Mouse (Mus musculus): ENCODE results near the gene Emb.

DNA sequence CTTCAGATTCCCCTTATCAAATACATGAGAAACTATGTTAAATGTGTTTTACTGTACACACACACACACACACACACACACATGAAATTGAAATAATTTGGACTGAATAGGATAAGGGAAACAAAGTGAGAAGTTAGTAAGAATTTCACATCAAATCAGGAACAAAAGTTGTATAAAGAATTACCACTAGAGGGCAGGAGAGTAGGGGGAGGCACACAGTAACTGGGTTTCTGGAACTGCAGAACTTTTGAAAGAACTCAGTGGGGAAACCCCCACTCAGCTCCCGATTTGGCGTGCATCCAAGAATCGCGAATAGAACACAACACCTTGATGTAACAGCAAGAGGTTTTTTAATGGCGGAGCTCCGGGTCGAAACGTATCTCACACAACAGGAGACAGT, 43.3 kb upstream of the Emb start:
- TF ChIP-seq MAFK (IDR thresholded peaks at IDR 0.05; ENCODE audit: borderline replicate concordance, low read depth, low read length) (no peak), MAZ (IDR thresholded peaks at IDR 0.05; ENCODE audit: low read depth, low read length) (no peak), POLR2A (IDR thresholded peaks at IDR 0.05; ENCODE audit: control insufficient read depth in 1 of 2, insufficient read depth in 1 of 2, low read depth in 1 of 2, low read length in 2 of 2, poor library complexity in 1 of 2) (no peak), CTCF (IDR thresholded peaks at IDR 0.05 in 2 of 3, conservative IDR thresholded peaks at IDR 0.05 in 1 of 3; ENCODE audit: control insufficient read depth in 1 of 3, insufficient read depth in 1 of 3, low read depth in 2 of 3, low read length in 3 of 3, poor library complexity in 1 of 3, severe bottlenecking in 1 of 3) (peak in 1 of 3 experiments; percentile 20; a peak in 1 of 6 replicates), EP300 (IDR thresholded peaks at IDR 0.05; ENCODE audit: low read depth in 1 of 2, low read length in 2 of 2) (no peak), USF2 (IDR thresholded peaks at IDR 0.05; ENCODE audit: borderline replicate concordance in 1 of 2, insufficient read depth in 1 of 2, low read depth in 1 of 2, low read length in 2 of 2) (no peak), MAX (IDR thresholded peaks at IDR 0.05; ENCODE audit: low read length) (no peak)

Measured in MEL (cell line).